Mouse (Mus musculus) hindbrain, postnatal 0 days (tissue): ENCODE data around the gene Loxl4. TPM values are rescaled to one million over a fixed set of nuclear protein-coding genes. Genes with fewer than 3 reads are reported as not detected.

Experiments used
- ATAC-seq: fragments of 200-750 bp; cut with Nextera tagmentation; 2 replicates; pipeline ENCODE4 v1.8.0; 2017; ENCODE audit warnings: mild to moderate bottlenecking, moderate TSS enrichment, moderate library complexity
- DNase-seq: peaks from one replicate; pipeline ENCODE4 v3.0.0-alpha.2; 2015; ENCODE audit warnings: low spot score
- H3K27ac ChIP-seq: fragments of 300-500 bp; sonication (generic); 2 replicates; pipeline ENCODE4 v1.5.1; 2014; ENCODE audit warnings: mild to moderate bottlenecking
- H3K27me3 ChIP-seq: fragments of 300-500 bp; sonication (generic); 2 replicates; pipeline ENCODE4 v1.6.1; 2014; ENCODE audit warnings: low read length, mixed read lengths; ENCODE audit not compliant: insufficient read depth
- H3K36me3 ChIP-seq: fragments of 300-500 bp; sonication (generic); 2 replicates; pipeline ENCODE4 v1.6.1; 2014; ENCODE audit warnings: low read length, mixed read lengths; ENCODE audit not compliant: insufficient read depth
- H3K4me1 ChIP-seq: fragments of 300-500 bp; sonication (generic); 2 replicates; pipeline ENCODE4 v1.6.1; 2014; ENCODE audit warnings: antibody characterized with exemption, low read length, mixed read lengths; ENCODE audit not compliant: insufficient read depth
- H3K4me2 ChIP-seq: fragments of 300-500 bp; sonication (generic); 2 replicates; pipeline ENCODE4 v1.6.1; 2014; ENCODE audit warnings: low read depth, mild to moderate bottlenecking, low read length, moderate library complexity, mixed read lengths
- H3K4me3 ChIP-seq: fragments of 300-500 bp; sonication (generic); 2 replicates; pipeline ENCODE4 v1.5.1; 2014; ENCODE audit warnings: low read length
- H3K9ac ChIP-seq: fragments of 300-500 bp; sonication (generic); replicated peaks from 2 replicates; pipeline ENCODE4 v1.6.1; 2014; ENCODE audit warnings: mild to moderate bottlenecking, low read length, moderate library complexity, mixed read lengths
- H3K9me3 ChIP-seq: fragments of 300-500 bp; sonication (generic); 2 replicates; pipeline ENCODE4 v1.6.1; 2016; ENCODE audit warnings: low read length, mixed read lengths
- CTCF ChIP-seq: IDR thresholded peaks from 2 replicates; pipeline ENCODE4 v1.5.1; 2016; ENCODE audit warnings: antibody characterized with exemption, control low read depth, low read depth
- WGBS: fragments of 180-500 bp; shearing (Covaris S2); extraction: QIAGEN DNeasy Blood & Tissue Kit; methylation state at CpG from one replicate; pipeline ENCODE4 v1.1.7; 2014; 5-methylcytosine and 5-hydroxymethylcytosine counted together
- polyA plus RNA-seq: library from polyadenylated mRNA; unstranded; fragments of >200 nt; fragmentation: Nextera tagmentation; extraction: Ambion mirVana; gene quantifications from 2 replicates; pipeline ENCODE4 v1.2.1, GENCODE M21; 2015
- total RNA-seq: library from RNA; depleted of rRNA; stranded (reverse); fragments of >200 nt; gene quantifications from 2 replicates; pipeline ENCODE4 v1.2.3, GENCODE M21; 2014

Loxl4 gene
- total and polyA plus RNA-seq, 2 experiments from 2014 or later = 0.78 TPM; not detected in 1

- DNase-seq (no peak), ATAC-seq (no peak)
- WGBS = 95% methylated on average over 2 of the region's 2 CpGs
- Histone ChIP-seq H3K4me2 (no peak overlapping the region), H3K4me1 (no peaks in the 10 kb centered on the region), H3K9ac (no peak overlapping the region), H3K27ac (no peak overlapping the region), H3K4me3 (no peak overlapping the region), H3K36me3 (no peaks in the 10 kb centered on the region), H3K9me3 (no peaks in the 10 kb centered on the region), H3K27me3 (no peaks in the 10 kb centered on the region)
- no peak for TF ChIP-seq CTCF
These were observed 37.3 kb downstream of the Loxl4 start for GRCm38 (mm10) chr19:42575317-42575716.

- WGBS = 61% methylated on average over 4 of the region's 4 CpGs
- H3K4me1 ChIP-seq = no peaks in the 10 kb centered on the region
- no peaks in the 10 kb centered on the region for H3K9me3 ChIP-seq
- ATAC-seq (no peak), DNase-seq (no peak)
- H3K36me3 ChIP-seq = no peaks in the 10 kb centered on the region
- H3K4me3 ChIP-seq = no peak overlapping the region
- no peak overlapping the region for H3K4me2 ChIP-seq
- H3K27ac ChIP-seq = no peak overlapping the region
- H3K27me3 ChIP-seq = no peaks in the 10 kb centered on the region
- no peak for TF ChIP-seq CTCF
- no peak overlapping the region for H3K9ac ChIP-seq
These were observed 41.3 kb downstream of the Loxl4 start for GRCm38 (mm10) chr19:42571291-42571690.

DNA sequence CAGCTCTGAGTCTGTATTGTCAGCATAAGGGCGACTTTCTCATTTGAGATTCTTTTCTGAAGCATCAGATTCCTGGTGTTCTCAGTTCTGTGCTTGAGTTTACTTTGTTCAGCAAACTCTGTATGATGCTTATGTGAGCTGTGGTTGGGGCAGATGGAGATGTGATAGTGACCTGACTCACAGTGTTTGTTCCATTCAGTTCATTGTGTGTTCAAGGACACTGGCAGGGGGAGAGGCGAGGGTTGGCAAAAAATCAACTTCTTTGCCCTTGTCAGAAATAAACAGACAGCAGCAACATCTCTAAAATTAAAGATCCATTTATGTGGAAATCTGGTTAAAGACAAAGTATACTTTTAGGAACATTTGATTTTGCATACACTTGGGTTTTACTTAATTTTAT lies 43.5 kb downstream of the Loxl4 start:
- Histone ChIP-seq H3K4me2 (no peak overlapping the region), H3K27me3 (no peaks in the 10 kb centered on the region), H3K4me1 (no peaks in the 10 kb centered on the region), H3K36me3 (no peaks in the 10 kb centered on the region), H3K4me3 (no peak overlapping the region), H3K9ac (no peak overlapping the region), H3K9me3 (no peaks in the 10 kb centered on the region), H3K27ac (no peak overlapping the region)
- no peak for ATAC-seq
- WGBS = 61% methylated on average over 2 of the region's 2 CpGs
- no peak for TF ChIP-seq CTCF
- DNase-seq = no peak

GRCm38 (mm10) chr19:42567020-42567419 lies 45.6 kb downstream of the Loxl4 start:
- H3K36me3 ChIP-seq = no peaks in the 10 kb centered on the region; the same call in 1 of the 2 replicates
- DNase-seq (no peak), ATAC-seq (no peak)
- H3K4me3 ChIP-seq = no peak overlapping the region
- no peak overlapping the region for H3K9ac ChIP-seq
- TF ChIP-seq CTCF = no peak
- no peaks in the 10 kb centered on the region for H3K27me3 ChIP-seq
- no peak overlapping the region for H3K4me2 ChIP-seq
- H3K9me3 ChIP-seq = no peaks in the 10 kb centered on the region
- H3K4me1 ChIP-seq = no peaks in the 10 kb centered on the region
- H3K27ac ChIP-seq = no peak overlapping the region

DNA sequence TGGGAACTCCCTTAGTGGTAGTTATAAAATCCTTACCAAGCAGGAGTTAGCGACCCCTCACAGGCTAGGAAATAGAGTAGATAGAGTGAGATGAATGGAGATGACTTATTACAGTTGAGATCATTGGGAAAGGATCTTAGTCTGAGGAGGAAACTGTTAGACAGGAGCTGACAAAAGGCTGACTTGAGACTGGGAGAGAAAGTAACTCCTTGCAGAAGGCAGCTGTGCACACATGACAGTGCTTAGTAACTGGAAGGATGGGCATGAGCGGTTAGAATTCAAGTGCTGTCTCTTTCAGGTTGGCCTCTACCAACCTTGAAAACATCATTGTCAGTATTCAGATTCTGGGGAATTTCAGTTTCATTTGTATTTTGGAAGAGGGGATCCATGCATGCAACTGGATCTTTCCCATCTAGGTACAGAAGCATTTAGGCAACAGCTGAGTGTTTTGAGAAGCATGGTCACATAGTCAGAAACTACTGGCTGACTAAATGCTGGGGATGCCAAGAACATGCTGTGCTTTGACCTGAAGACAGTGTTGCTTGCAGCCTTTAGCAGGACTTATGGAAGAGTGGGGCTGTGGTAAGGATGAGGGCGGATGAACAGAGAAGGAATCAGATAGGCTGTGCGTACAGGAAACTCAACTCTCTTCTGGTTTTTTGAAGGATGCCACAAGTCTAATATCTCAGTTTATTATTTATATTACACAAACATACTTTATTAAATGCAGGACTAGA lies 46.2 kb downstream of the Loxl4 start:
- 94% methylated on average over 4 of the region's 4 CpGs for WGBS
- DNase-seq (no peak), ATAC-seq (no peak)
- no peak for TF ChIP-seq CTCF
- H3K9ac ChIP-seq = no peak overlapping the region
- H3K9me3 ChIP-seq = no peaks in the 10 kb centered on the region
- no peaks in the 10 kb centered on the region for H3K4me1 ChIP-seq
- H3K36me3 ChIP-seq = no peaks in the 10 kb centered on the region; the same call in 1 of the 2 replicates
- H3K4me3 ChIP-seq = no peak overlapping the region
- no peak overlapping the region for H3K4me2 ChIP-seq
- no peaks in the 10 kb centered on the region for H3K27me3 ChIP-seq
- H3K27ac ChIP-seq = no peak overlapping the region

DNA sequence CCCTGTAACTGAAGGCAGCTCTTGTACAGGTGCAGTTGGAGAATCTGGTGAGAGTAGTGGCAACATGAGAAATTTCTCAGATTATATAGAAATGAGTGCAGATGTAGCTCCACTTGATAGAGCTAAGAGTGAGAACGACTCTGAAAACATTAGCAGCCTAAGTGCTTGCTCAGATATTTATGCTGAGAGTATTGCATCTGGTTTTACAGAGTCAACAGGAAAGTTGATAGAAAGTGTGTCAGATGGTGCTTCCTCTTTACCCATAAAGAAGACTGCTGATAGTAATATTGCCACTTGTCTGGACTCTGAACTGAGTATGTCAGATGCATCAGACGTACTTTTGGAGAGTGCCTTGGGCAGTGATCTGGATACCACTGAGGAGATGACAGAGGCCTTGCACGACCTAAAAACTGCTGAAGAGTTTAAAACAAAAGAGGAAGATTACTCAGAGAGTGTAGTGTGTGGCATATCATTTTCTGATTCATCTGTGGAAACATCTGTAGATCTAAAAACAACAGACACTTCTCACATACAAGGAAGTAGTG lies 48.8 kb downstream of the Loxl4 start:
- Histone ChIP-seq H3K4me3 (no peak overlapping the region), H3K36me3 (no peaks in the 10 kb centered on the region; the same call in 1 of the 2 replicates), H3K9ac (no peak overlapping the region), H3K9me3 (no peaks in the 10 kb centered on the region), H3K27me3 (no peaks in the 10 kb centered on the region), H3K4me2 (no peak overlapping the region), H3K27ac (no peak overlapping the region), H3K4me1 (no peaks in the 10 kb centered on the region)
- TF ChIP-seq CTCF = no peak
- ATAC-seq (no peak), DNase-seq (no peak)
- WGBS = 86% methylated on average over 3 of the region's 3 CpGs

- no peak overlapping the region for H3K9ac ChIP-seq
- no peak overlapping the region for H3K4me2 ChIP-seq
- no peak overlapping the region for H3K27ac ChIP-seq
- WGBS = 94% methylated on average over 3 of the region's 3 CpGs
- H3K9me3 ChIP-seq = no peaks in the 10 kb centered on the region
- ATAC-seq (no peak), DNase-seq (no peak)
- no peaks in the 10 kb centered on the region for H3K27me3 ChIP-seq
- no peaks in the 10 kb centered on the region; the same call in 1 of the 2 replicates for H3K36me3 ChIP-seq
- H3K4me1 ChIP-seq = no peaks in the 10 kb centered on the region
- no peak overlapping the region for H3K4me3 ChIP-seq
- TF ChIP-seq CTCF = no peak
These were observed 49.6 kb downstream of the Loxl4 start for GRCm38 (mm10) chr19:42562981-42563380.
